Mouse (Mus musculus) kidney, embryonic 14.5 days (tissue): ENCODE data around the gene Rps21. TPM values are rescaled to one million over a fixed set of nuclear protein-coding genes. Genes with fewer than 3 reads are reported as not detected.

Experiments used
- ATAC-seq: fragments of 200-750 bp; cut with Nextera tagmentation; 2 replicates; pipeline ENCODE4 v1.8.0; 2017; ENCODE audit warnings: moderate number of reproducible peaks, mild to moderate bottlenecking, moderate TSS enrichment, moderate library complexity; ENCODE audit not compliant: low FRiP score, low TSS enrichment
- H3K27ac ChIP-seq: fragments of 300-500 bp; sonication (generic); 2 replicates; pipeline ENCODE4 v1.5.1; 2014; ENCODE audit warnings: low read depth, mild to moderate bottlenecking, low read length, moderate library complexity, mixed read lengths
- H3K27me3 ChIP-seq: fragments of 300-500 bp; sonication (generic); 2 replicates; pipeline ENCODE4 v1.6.1; 2014; ENCODE audit warnings: mild to moderate bottlenecking, low read length; ENCODE audit not compliant: control insufficient read depth, insufficient read depth
- H3K36me3 ChIP-seq: fragments of 300-500 bp; sonication (generic); 2 replicates; pipeline ENCODE4 v1.6.1; 2014; ENCODE audit warnings: low read length, mixed read lengths; ENCODE audit not compliant: control insufficient read depth, insufficient read depth
- H3K4me1 ChIP-seq: fragments of 300-500 bp; sonication (generic); 2 replicates; pipeline ENCODE4 v1.6.1; 2014; ENCODE audit warnings: low read length, mixed read lengths; ENCODE audit not compliant: control insufficient read depth, insufficient read depth
- H3K4me2 ChIP-seq: fragments of 300-500 bp; sonication (generic); replicated peaks from 2 replicates; pipeline ENCODE4 v1.6.1; 2014; ENCODE audit warnings: low read depth, mild to moderate bottlenecking, low read length
- H3K4me3 ChIP-seq: fragments of 300-500 bp; sonication (generic); 2 replicates; pipeline ENCODE4 v1.5.1; 2014; ENCODE audit warnings: mild to moderate bottlenecking, low read length
- H3K9ac ChIP-seq: fragments of 300-500 bp; sonication (generic); 2 replicates; pipeline ENCODE4 v1.6.1; 2014; ENCODE audit warnings: low read depth, mild to moderate bottlenecking, low read length, moderate library complexity
- H3K9me3 ChIP-seq: fragments of 300-500 bp; sonication (generic); 2 replicates; pipeline ENCODE4 v1.6.1; 2016; ENCODE audit warnings: low read length; ENCODE audit not compliant: control insufficient read depth
- WGBS: fragments of 180-500 bp; shearing (Covaris S2); extraction: QIAGEN DNeasy Blood & Tissue Kit; methylation state at CpG from one replicate; pipeline ENCODE4 v1.1.7; 2014; 5-methylcytosine and 5-hydroxymethylcytosine counted together
- polyA plus RNA-seq: library from polyadenylated mRNA; unstranded; fragments of >200 nt; fragmentation: Nextera tagmentation; extraction: Ambion mirVana; gene quantifications from 2 replicates; pipeline ENCODE4 v1.2.1, GENCODE M21; 2014

Gene Rps21
- polyA plus RNA-seq, 1 experiment from 2014 or later, result 730 TPM

- no peak for ATAC-seq
- Histone ChIP-seq H3K4me2 (peak overlapping the region; percentile 82), H3K27ac (no peak overlapping the region), H3K4me1 (peaks cover 20% of the 10 kb centered on the region; the same call in 1 of the 2 replicates), H3K27me3 (no peaks in the 10 kb centered on the region), H3K9me3 (no peaks in the 10 kb centered on the region), H3K4me3 (peak overlapping the region; percentile 76), H3K9ac (peak overlapping the region; percentile 89; the same call in 1 of the 2 replicates), H3K36me3 (peaks cover 14% of the 10 kb centered on the region; the same call in 1 of the 2 replicates)
- 72% methylated on average over 5 of the region's 5 CpGs for WGBS
Measured at GRCm38 (mm10) chr2:180271804-180272395, 14.7 kb downstream of the Rps21 start.

GRCm38 (mm10) chr2:180272884-180273321 is 15.7 kb downstream of the Rps21 start:
- Histone ChIP-seq H3K4me3 (peak overlapping the region; percentile 76), H3K9me3 (no peaks in the 10 kb centered on the region), H3K4me2 (peak overlapping the region; percentile 82), H3K27ac (0 out of 2 replicates have a peak overlapping the region, but pooled peaks have one; percentile 10), H3K27me3 (no peaks in the 10 kb centered on the region), H3K9ac (peak overlapping the region; percentile 89), H3K4me1 (peaks cover 20% of the 10 kb centered on the region; the same call in 1 of the 2 replicates), H3K36me3 (peaks cover 14% of the 10 kb centered on the region; the same call in 1 of the 2 replicates)
- WGBS, result 2% methylated on average over 21 of the region's 37 CpGs
- peak; percentile 29 for ATAC-seq

GRCm38 (mm10) chr2:180273394-180274244 is 16.4 kb downstream of the Rps21 start, which contains the start of gene Cables2:
Gene Cables2, minus strand, starts transcription at chr2:180273496.
- peaks cover 20% of the 10 kb centered on the region; the same call in 1 of the 2 replicates for H3K4me1 ChIP-seq
- ATAC-seq, result peak; percentile 93
- H3K27me3 ChIP-seq, result no peaks in the 10 kb centered on the region
- peak within 1 kb of the TSS; percentile 89 for H3K9ac ChIP-seq
- H3K27ac ChIP-seq, result 0 out of 2 replicates have a peak within 1 kb of the TSS, but pooled peaks have one; percentile 10
- no peaks in the 10 kb centered on the region for H3K9me3 ChIP-seq
- H3K36me3 ChIP-seq, result peaks cover 14% of the 10 kb centered on the region; the same call in 1 of the 2 replicates
- H3K4me3 ChIP-seq, result peak within 1 kb of the TSS; percentile 76
- WGBS, result 10% methylated on average over 47 of the region's 68 CpGs
- peak within 1 kb of the TSS; percentile 82 for H3K4me2 ChIP-seq

GRCm38 (mm10) chr2:180274523-180274922 is 17.3 kb downstream of the Rps21 start:
- no peak overlapping the region for H3K4me2 ChIP-seq
- no peak overlapping the region for H3K27ac ChIP-seq
- no peak overlapping the region for H3K9ac ChIP-seq
- ATAC-seq, result no peak
- peaks cover 20% of the 10 kb centered on the region; the same call in 1 of the 2 replicates for H3K4me1 ChIP-seq
- 89% methylated on average over 2 of the region's 2 CpGs for WGBS
- H3K4me3 ChIP-seq, result no peak overlapping the region
- H3K27me3 ChIP-seq, result no peaks in the 10 kb centered on the region
- no peaks in the 10 kb centered on the region for H3K9me3 ChIP-seq
- peaks cover 14% of the 10 kb centered on the region; the same call in 1 of the 2 replicates for H3K36me3 ChIP-seq

GRCm38 (mm10) chr2:180275836-180276235 is 18.7 kb downstream of the Rps21 start:
- ATAC-seq, result peak; percentile 74
- Histone ChIP-seq H3K27ac (no peak overlapping the region), H3K4me1 (peaks cover 19% of the 10 kb centered on the region; the same call in 1 of the 2 replicates), H3K9ac (no peak overlapping the region), H3K27me3 (no peaks in the 10 kb centered on the region), H3K4me2 (no peak overlapping the region; the same call in 1 of the 2 replicates), H3K36me3 (peaks cover 4% of the 10 kb centered on the region; the same call in 1 of the 2 replicates), H3K4me3 (no peak overlapping the region), H3K9me3 (no peaks in the 10 kb centered on the region)
- WGBS, result 0% methylated on average over 8 of the region's 8 CpGs

- WGBS, result 62% methylated on average over 4 of the region's 4 CpGs
- Histone ChIP-seq H3K4me2 (no peak overlapping the region), H3K27ac (no peak overlapping the region)
Measured at GRCm38 (mm10) chr2:180276385-180276784, 19.2 kb downstream of the Rps21 start.

GRCm38 (mm10) chr2:180276851-180277259 is 19.7 kb downstream of the Rps21 start:
- Histone ChIP-seq H3K27me3 (no peaks in the 10 kb centered on the region), H3K9ac (no peak overlapping the region), H3K4me2 (no peak overlapping the region), H3K4me3 (no peak overlapping the region), H3K36me3 (no peaks in the 10 kb centered on the region), H3K4me1 (peaks cover 16% of the 10 kb centered on the region; the same call in 1 of the 2 replicates), H3K27ac (no peak overlapping the region), H3K9me3 (no peaks in the 10 kb centered on the region)
- WGBS, result 68% methylated on average over 8 of the region's 8 CpGs
- ATAC-seq, result no peak

More at GRCm38 (mm10) chr2:180276385-180276784, 19.2 kb downstream of the Rps21 start:
- H3K36me3 ChIP-seq, result no peaks in the 10 kb centered on the region
- no peak overlapping the region for H3K9ac ChIP-seq
- ATAC-seq, result no peak
- H3K27me3 ChIP-seq, result no peaks in the 10 kb centered on the region
- no peaks in the 10 kb centered on the region for H3K9me3 ChIP-seq
- no peak overlapping the region for H3K4me3 ChIP-seq
- H3K4me1 ChIP-seq, result peaks cover 19% of the 10 kb centered on the region; the same call in 1 of the 2 replicates

GRCm38 (mm10) chr2:180277773-180278320 is 20.7 kb downstream of the Rps21 start:
- H3K9me3 ChIP-seq, result no peaks in the 10 kb centered on the region
- no peak overlapping the region for H3K9ac ChIP-seq
- WGBS, result 79% methylated on average over 8 of the region's 8 CpGs
- H3K4me2 ChIP-seq, result no peak overlapping the region
- no peaks in the 10 kb centered on the region for H3K27me3 ChIP-seq
- ATAC-seq, result no peak
- H3K4me1 ChIP-seq, result peaks cover 7% of the 10 kb centered on the region; the same call in 1 of the 2 replicates
- H3K4me3 ChIP-seq, result no peak overlapping the region
- no peak overlapping the region for H3K27ac ChIP-seq
- H3K36me3 ChIP-seq, result no peaks in the 10 kb centered on the region
